Mouse (Mus musculus): ENCODE measurements at regions not wholly inside any gene's neighbourhood (a gene's known extent, or its start where the extent isn't known, plus 50 kb on each side); places are given as distances from the start of the nearest gene placed in this dataset.

DNA sequence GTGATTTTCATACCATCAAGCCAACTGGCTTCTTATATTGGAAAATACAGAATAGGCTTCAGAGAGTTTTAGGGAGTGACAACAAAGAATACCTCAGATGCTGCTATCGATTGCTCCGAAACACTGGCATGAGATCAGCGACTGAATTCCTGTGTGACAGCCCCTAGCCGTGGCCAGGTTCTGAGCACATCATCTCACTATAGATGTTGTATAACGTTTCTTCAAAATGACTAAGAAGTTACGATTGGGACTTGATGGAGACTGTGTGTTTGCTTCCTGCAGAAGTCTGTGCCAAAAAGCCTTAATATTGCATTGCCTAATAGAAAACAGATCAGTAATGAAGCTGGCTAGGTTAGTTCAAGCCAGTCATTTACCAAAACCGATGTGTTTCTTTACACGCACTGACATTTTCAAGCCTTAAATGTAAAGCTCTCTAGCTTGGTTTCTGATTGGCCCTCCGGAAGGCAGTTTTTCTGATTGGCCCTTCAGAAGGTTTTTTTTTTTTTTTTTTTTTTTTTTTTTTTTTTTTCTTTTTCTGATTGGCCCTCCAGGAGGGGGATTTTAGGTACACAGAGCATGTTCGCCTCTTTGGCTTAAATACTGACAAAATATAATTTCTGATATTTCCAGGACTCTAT lies 408.9 kb downstream of the Ttll7 start:
- no peak for DNase-seq (ENCODE audit: low spot score in 2 of 2)

DNA sequence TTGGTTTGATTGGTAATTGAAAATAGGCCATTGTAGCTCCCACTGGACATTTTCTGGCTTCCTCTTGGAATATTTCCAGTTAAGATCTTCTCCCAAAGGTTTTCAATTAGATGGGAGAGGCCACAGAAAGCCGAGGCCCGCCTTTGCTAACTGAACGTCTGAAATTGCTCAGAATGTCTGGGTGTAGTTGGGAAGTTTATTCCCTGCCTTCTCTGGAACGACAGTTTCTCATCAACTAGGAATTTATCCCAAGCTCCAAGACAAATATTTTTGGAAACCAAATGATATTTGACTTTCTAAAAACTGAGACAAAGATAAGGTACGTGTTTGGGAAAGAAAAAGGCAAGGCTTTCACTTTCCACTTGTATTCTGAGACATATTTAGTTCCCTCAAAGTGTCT lies 414.4 kb downstream of the Ttll7 start:
- DNase-seq (ENCODE audit: low spot score in 2 of 2) = no peak

DNA sequence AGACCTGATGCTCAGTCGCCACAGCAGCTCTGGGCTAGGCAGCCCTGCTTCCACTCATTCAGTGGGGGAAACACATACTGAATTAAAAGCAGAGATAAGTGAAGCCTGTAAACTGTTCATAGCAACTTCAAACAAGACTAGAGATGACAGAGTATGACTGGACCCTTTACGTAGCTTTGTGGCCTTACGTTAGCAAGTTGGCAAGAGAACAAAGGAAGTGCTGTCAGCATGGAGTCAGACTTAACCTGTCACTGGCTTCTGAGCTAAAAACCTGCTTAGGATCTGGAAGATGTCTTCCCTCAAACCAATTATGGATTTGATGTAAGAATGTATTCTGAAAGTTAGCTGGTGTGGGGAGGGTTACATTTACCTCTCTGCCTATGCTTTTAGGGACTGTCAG lies 421.3 kb downstream of the Ttll7 start:
- DNase-seq (ENCODE audit: low spot score in 2 of 2) = peak in 1 of 2 experiments; percentile 5

DNA sequence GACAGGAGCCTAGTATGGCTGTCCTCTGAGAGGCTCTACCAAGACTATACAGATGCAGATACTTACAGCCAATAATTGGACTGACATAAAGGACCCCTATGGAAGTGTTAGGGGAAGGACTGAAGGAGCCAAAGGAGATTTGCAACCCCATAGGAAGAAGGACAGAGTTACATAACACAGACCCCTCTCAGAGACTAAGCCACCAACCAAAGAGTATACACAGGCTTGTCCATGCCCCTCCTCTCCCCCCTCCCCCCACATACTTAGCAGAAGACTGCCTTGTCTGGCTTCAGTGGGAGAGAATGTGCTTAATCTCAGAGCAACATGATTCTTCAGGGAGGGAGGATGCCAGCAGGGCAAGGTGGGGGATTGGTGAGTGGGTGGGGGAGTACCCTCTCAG lies 426.4 kb downstream of the Ttll7 start:
- no peak for DNase-seq (ENCODE audit: low spot score in 2 of 2)

DNA sequence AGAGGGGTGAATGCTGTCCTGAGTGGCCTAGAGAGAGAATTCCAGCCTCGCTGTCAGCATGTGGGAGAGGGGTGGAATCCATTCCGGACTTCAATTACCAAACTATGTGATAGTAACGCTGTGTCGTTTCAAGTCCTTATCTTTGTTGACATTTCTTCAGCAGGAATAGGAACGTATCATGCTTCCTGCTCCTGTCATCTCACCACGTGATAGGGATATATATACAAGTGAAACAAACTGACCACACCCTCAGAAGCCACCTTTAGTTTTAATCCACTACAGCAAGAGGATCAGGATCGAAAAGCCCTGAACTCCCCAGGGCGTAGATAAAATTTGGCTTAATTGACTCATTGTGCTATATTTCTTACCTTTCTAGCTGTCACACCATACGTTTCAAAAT lies 431.6 kb downstream of the Ttll7 start:
- DNase-seq (ENCODE audit: low spot score in 2 of 2) = no peak

DNA sequence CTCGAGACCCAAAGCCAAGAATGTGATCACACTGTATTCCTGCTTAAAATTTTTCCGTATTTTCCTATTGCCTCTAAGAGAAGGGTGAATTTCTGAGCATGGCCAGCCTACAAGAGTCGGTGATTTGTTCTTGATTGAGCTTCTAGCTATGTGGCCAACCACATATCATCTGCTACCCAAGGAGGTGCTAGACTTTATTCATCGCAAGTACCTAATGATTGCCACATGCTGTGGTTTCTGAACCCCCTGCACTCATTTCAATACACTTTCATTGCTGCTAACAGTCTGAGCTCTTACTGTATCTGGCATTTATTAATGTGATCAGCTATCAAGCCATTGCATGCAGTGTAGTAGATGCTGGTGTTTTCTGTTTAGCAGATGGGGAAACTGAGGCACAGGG lies 432.2 kb downstream of the Ttll7 start:
- DNase-seq (ENCODE audit: low spot score in 2 of 2) = no peak

DNA sequence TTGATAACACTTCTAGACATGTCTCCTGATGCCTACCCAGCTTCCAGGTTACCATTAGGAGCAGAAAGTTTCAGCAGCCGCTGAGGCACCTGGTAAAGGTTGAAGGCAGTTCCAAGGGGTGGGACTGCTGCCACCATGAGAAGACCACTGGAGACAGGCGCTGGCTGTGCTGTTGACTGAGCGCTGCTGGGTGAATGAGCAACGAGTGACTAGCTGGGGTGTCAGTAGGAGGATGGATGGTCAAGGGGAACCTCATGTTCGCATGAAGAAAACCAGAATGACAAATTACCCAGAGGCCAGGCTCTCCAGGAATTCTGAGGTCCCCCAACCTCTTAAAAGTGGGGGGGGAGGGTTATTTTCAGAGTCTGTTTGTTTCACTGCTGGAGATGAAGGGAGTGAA lies 433.3 kb downstream of the Ttll7 start:
- DNase-seq (ENCODE audit: low spot score in 2 of 2) = no peak

DNA sequence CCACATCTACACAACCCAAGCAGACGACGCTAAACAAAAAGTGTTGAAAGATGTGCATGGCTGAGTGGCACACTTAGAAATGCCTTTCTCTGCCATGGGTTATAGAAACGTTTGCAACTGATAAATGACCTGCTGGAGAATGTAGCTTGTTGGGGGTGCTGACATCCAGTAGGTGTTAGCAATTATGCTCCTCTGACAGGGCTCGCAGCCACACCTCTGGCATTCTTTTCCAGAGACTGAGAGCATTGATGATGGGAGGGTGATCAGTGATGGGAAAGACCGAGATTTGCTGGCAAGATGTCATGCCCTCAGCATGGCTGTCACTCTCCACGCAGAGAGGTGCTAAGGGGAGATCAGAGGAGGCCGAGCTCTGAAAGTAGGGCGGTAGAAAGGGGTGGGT lies 435.3 kb downstream of the Ttll7 start:
- DNase-seq (ENCODE audit: low spot score in 2 of 2) = no peak

DNA sequence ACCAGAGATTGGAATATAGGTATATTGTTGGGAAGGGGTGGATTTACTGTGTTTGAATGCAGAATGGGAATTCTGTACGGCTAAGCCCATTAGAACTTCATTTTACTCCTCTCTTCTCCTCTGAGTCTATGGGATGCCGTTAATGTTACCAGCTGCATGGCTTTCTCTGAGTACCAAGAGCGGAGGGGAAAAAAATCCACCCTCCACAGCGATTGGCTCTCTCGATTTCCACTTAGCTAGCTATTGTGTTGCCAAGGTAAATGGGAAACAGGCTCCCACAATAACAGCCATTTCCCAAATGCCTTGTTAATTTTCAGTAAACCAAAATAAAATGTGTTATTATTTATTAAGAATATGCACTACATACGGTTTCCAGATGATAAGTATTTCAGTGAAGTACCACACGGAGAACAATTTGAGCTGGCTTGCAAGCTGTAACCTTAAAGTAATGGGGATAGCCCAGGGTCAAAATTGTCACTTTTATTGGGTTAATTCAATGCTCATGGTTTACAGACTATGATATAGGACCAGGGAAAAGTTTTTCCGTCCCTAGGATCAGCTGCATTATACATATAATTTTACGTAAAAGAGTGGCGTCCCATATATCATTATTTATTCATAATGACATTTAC lies 439.6 kb downstream of the Ttll7 start:
- DNase-seq (ENCODE audit: low spot score in 2 of 2) = no peak

DNA sequence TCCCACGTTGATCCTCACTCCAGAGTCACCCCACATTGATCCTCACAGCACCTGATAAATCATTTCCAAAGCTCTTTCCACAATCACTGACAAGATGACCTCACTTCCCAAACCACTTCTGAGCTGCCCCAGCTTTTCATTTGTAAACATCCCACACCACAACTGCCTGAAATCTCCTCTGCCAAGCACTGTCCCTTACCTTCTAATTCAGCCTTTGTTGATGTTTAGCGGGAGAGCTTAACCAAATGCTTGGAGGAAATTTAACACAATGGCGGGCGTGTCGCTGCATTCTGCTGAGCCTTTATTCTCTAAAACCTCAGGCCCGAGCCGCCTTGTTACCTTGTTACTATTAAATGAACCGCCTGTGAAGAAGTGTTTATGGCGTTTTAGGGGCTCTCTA lies 445.9 kb downstream of the Ttll7 start:
- DNase-seq (ENCODE audit: low spot score in 2 of 2) = no peak

DNA sequence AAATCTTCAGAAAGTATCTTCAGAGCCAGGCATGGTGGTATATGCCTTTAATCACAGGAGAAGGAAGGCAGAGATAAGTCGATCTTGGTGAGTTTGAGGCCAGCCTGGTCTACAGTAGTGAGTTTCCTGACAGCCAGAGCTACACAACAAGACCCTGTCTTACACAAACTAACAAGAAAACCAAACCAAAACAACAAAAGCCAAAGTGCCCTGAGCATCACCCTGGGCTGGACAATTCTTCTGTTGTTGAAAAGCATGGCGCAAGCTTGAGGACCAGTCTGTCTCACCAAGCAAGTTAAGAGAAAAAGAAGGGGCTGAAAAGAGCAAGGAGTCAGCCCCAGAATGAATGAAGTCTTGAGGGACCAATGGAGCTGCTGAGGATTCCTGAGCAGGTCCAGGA lies 473.4 kb downstream of the Ttll7 start:
- no peak for DNase-seq (ENCODE audit: low spot score in 2 of 2)

DNA sequence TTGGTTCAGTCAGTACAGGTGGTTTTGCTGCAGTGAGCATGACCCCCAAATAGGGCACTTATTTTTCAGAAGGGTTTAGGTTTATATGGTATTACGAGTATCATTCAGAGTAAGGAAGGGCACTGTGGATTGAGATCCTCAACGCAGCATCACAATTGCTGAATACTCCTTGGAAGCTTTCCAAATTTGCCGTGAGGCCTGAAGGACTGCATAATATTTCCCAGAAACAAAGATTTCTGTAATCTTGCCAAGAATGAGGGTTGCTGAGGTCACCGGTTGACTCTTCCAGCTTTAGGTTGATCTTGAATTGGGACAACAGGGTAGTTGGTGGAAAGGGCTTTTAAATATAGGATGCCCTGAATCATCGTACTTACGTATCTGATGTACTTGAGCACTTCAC lies 482.1 kb downstream of the Ttll7 start:
- no peak for DNase-seq (ENCODE audit: low spot score in 2 of 2)

DNA sequence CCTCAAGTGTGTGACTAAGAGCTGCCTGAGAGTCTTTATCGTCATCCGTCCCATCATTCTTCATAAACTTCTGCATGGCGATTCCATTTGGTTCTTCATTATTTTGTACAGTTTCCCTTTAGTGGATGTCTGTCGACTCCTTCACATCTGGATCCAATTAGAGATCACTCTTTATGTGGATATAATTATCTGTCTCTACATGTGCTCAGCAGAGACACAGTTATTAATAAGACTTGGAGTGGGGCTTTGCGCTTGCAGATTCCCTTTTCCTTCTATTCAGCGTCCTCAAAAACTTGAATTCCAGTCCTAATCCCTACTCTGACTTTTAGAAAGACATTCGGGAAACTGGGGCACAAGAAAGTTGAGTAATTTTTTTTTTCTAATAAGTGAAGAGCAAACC lies 483.1 kb downstream of the Ttll7 start:
- no peak for DNase-seq (ENCODE audit: low spot score in 2 of 2)

DNA sequence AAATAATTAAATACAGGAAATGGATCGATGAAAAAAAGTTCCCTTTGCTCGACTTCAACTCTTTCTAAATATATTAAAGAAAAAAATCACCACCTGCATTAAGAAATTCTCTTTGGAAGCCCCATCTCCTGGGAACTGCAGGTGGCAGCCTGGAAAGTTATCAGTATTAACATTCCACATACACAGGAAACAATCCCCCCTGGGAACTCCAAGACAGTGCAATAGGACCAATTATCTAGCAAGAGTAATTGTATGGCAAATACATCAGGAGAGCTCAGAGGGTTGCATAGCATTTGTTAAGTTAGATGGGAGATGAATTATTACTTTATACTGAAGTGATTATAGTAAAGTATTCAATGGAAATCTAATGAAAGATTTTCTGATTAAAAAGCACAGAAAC lies 487.3 kb downstream of the Ttll7 start:
- DNase-seq (ENCODE audit: low spot score in 2 of 2) = no peak

DNA sequence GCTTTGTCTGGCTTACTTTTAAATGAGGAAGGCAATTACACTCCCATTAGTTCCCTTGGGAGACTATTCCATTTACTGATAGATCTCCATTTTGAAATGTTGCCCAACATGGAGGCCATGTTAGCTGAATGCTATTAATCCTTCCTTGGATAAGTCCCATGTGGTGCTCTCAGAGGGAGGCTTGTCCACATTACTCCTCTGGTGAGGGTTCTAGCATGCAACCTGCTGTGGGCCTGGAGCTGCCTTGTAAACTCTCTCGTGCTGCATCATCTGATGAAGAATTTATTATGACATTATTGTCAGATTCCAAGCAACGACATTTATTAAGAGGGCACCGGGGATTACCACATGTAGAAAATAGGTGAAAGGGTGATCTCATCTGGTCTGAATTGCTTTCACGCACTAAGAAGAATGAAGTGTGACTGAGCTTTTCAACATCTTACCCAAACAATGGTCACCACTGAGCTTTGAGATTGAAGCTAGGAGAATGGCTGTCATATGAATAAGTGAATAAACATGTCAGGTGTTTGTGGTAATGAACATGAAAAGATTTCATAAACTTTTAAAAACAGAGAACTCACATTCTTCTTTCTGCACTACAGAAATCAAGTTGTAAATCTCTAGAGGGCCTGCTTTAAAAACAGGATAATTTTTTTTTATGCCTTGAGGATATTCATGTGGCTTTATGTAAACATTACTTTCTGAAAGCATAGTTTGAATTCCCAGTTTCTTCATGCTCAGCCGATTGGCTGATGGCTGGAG lies 495.3 kb downstream of the Ttll7 start:
- no peak for DNase-seq (ENCODE audit: low spot score in 2 of 2)

DNA sequence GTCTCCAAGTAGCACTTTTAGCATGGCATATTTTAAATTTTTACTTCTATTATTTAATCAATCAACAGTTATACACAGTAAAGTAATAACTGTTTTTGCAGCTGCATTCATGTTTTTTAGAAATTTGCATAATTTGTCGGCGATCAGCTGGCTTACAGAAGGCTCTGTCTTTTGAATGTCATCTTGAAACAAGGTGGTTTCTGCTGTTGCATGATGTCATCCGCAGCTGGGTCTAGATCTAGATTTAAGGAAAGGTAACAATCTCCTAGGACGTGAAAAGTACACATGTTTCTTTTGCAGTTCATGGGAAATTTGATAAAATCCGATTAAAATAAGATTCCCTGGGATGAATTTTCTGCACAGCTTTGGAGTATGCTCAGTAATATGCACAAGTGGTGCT lies 534.9 kb downstream of the Ttll7 start:
- DNase-seq (ENCODE audit: low spot score in 2 of 2) = no peak

DNA sequence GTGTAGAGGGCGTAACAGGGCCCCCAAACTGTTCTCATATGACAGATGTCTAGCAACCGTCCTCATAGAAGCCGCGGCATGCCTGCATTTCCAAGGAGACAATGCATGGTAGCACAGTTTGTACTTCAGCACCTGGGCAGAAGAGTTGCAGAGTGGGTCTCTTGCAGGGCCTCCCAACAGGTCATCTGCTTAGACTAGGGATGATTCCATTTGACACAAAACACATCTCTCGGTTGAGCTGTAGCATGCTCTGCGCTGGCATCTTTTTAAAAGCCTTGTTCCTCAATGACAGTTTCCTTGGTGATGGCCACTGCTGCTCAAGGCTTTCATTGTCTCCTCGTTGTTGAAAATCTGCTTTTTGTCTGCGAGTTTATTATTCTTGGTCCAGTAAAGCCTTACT lies 546.1 kb downstream of the Ttll7 start:
- DNase-seq (ENCODE audit: low spot score in 2 of 2) = no peak

DNA sequence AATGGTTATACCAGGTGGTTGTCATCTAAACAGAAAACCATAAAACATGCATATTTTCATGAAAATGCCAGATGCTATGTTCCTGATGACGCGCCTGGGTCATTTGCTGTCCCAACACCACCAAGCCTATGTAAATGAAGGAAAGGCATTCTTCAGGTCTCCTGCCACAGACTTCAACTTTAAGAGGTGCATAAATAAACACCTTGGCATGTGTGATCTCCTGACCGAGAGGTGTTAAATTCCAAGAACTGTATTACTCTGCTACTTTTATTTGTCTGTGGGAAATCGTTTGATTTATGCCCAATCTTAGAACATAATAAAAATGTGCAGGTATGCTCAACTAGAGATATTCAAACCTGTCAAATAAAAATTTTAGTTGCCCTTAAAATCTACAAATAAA lies 560.1 kb downstream of the Ttll7 start:
- DNase-seq (ENCODE audit: low spot score in 2 of 2) = no peak

DNA sequence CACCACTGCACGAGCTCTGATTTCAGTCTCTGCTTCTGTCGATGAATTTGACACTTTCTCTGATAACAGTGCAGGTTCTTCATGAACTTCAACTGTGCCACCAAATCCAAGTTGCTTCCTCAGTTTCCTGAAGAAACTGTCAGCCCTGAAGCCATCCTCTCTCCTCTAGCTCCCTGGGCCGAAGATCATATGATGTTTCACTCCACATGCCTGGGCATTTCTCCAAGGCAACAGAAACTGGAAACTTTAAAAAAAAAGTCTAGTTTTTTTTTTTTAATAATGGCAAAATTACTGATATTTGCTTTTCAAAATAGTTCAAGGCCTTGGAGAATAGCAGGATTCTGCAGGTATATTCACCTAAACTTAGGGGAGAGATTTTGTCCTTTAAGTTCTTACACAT lies 564.8 kb downstream of the Ttll7 start:
- DNase-seq (ENCODE audit: low spot score in 2 of 2) = no peak

DNA sequence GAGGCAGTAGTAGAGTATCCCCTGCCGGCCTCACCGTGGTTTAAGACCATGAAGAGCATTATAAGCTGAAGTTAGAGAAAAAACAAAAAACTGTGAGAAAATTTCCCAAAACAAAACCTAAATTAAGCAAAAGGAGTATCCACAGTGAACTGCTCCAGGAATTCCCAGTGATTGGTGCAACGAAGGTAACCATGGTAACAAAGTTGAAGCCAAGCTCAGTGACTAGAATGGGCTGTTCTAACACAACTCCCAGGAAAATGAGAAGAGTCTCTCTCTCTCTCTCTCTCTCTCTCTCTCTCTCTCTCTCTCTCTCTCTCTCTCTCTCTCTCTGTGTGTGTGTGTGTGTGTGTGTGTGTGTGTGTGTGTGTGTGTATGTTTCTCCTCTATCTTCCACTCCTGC lies 567.0 kb downstream of the Ttll7 start:
- DNase-seq (ENCODE audit: low spot score in 2 of 2) = no peak

DNA sequence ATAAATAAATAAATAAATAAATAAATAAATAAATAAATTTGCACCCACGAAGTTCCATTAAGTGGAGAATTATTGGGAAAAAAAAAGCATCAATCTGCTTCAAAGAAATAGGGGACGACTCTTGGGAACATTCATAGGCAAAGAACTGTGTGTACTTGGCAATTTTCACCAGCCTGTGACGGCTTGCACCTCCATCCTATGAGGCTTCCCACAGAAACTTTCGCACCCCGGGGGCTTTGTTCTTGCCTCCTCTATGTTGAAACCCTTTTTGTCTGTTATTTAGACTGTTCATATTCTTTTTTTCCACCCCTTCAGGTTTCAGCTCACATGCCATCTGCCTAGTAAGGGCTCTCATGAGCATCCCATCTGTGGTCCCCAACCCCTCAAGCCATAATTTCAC lies 570.0 kb downstream of the Ttll7 start:
- DNase-seq (ENCODE audit: low spot score in 2 of 2) = no peak

DNA sequence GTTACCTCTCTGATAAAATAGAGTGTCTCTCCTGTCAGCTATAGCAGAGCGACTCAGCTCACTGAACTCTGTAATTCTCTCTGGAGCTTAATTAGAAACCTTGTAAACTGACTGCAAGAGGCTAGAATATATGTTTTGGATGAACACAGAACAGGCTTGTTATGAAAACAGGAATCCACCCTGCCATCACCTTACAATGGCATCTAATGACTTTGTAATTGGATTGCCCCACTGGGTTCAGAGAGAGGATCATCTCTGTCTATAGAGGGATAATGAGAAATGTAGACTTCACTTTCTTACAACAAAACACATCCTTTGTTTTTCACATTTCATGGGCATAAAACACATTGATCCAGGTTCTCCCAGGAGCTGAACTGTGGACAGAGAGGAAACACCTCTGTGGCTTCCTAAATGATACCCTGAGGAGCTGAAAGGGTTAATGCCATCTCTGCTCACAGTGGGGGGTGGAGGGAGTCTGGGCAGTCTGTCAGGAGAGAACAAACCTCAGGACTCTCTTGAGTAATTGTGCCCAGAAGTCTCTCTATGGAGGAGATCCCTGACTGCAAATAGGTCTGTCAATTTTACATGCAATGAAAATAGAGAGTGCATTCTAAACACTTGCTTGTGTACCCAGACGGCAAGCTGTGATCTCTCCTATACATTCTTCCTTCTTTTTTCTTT lies 571.9 kb downstream of the Ttll7 start:
- DNase-seq (ENCODE audit: low spot score in 2 of 2) = no peak
